Mouse (Mus musculus) layer of hippocampus, adult 9-11 months (tissue): ENCODE data around the gene Dennd1b.

Source experiments
- DNase-seq: peaks from one replicate; pipeline ENCODE4 v3.0.0; 2022

Gene Dennd1b

GRCm38 (mm10) chr1:138963868-138964458 lies 728 bp downstream of the Dennd1b start:
- DNase-seq = peak; percentile 28

- no peak for DNase-seq
Observed at GRCm38 (mm10) chr1:138965069-138965468, 1.8 kb downstream of the Dennd1b start.

- DNase-seq = no peak
Observed at GRCm38 (mm10) chr1:138965511-138965910, 2.3 kb downstream of the Dennd1b start.

- DNase-seq = no peak
Observed at GRCm38 (mm10) chr1:138967450-138967849, 4.2 kb downstream of the Dennd1b start.

GRCm38 (mm10) chr1:138970053-138970452 lies 6.8 kb downstream of the Dennd1b start:
- peak; percentile 57 for DNase-seq

- no peak for DNase-seq
Observed at GRCm38 (mm10) chr1:138973541-138974224, 10.4 kb downstream of the Dennd1b start.

GRCm38 (mm10) chr1:138974836-138975235 lies 11.6 kb downstream of the Dennd1b start:
- no peak for DNase-seq

GRCm38 (mm10) chr1:138975945-138976344 lies 12.7 kb downstream of the Dennd1b start:
- DNase-seq = no peak

GRCm38 (mm10) chr1:138982203-138982602 lies 19.0 kb downstream of the Dennd1b start:
- DNase-seq = no peak

- no peak for DNase-seq
Observed at GRCm38 (mm10) chr1:138982611-138983010, 19.4 kb downstream of the Dennd1b start.

GRCm38 (mm10) chr1:138983064-138983463 lies 19.8 kb downstream of the Dennd1b start:
- DNase-seq = no peak

GRCm38 (mm10) chr1:138983465-138983864 lies 20.2 kb downstream of the Dennd1b start:
- DNase-seq = peak; percentile 86

GRCm38 (mm10) chr1:138984161-138984560 lies 20.9 kb downstream of the Dennd1b start:
- no peak for DNase-seq

- DNase-seq = no peak
Observed at GRCm38 (mm10) chr1:138992384-138993138, 29.3 kb downstream of the Dennd1b start.

GRCm38 (mm10) chr1:138995621-138996380 lies 32.6 kb downstream of the Dennd1b start:
- DNase-seq = peak; percentile 82

GRCm38 (mm10) chr1:138996663-138997062 lies 33.4 kb downstream of the Dennd1b start:
- DNase-seq = no peak

- DNase-seq = no peak
Observed at GRCm38 (mm10) chr1:139000675-139001379, 37.6 kb downstream of the Dennd1b start.

GRCm38 (mm10) chr1:139003503-139003902 lies 40.3 kb downstream of the Dennd1b start:
- no peak for DNase-seq

- DNase-seq = no peak
Observed at GRCm38 (mm10) chr1:139006000-139006399, 42.8 kb downstream of the Dennd1b start.

- no peak for DNase-seq
Observed at GRCm38 (mm10) chr1:139007475-139007874, 44.2 kb downstream of the Dennd1b start.

GRCm38 (mm10) chr1:139015118-139015788 lies 52.0 kb downstream of the Dennd1b start:
- DNase-seq = no peak

- DNase-seq = no peak
Observed at GRCm38 (mm10) chr1:139021298-139021697, 58.1 kb downstream of the Dennd1b start.
